Mouse (Mus musculus) testis, adult 2 months (tissue): ENCODE measurements around the gene Map2k1. TPM values are rescaled to one million over a fixed set of nuclear protein-coding genes. Genes with fewer than 3 reads are reported as not detected.
A peak's percentile ranks its signal among the peaks of the same experiment; 100 is the strongest.
"Not testable (repeated sequence)": the region's sequence is repeated elsewhere in the genome, so short reads cannot be mapped to it uniquely, and the experiment has no call there.

Source experiments
- H3K27ac ChIP-seq: fragments of 200-500 bp; 2 replicates; pipeline ENCODE4 v1.5.1; 2012; ENCODE audit warnings: low read depth, low read length; ENCODE audit not compliant: control insufficient read depth, insufficient read depth
- H3K27me3 ChIP-seq: fragments of 200-500 bp; 2 replicates; pipeline ENCODE4 v1.6.1; 2012; ENCODE audit warnings: mild to moderate bottlenecking, low read length, moderate library complexity; ENCODE audit not compliant: control insufficient read depth, insufficient read depth
- H3K36me3 ChIP-seq: fragments of 200-500 bp; 2 replicates; pipeline ENCODE4 v1.6.1; 2012; ENCODE audit warnings: mild to moderate bottlenecking, low read length; ENCODE audit not compliant: control insufficient read depth, insufficient read depth
- H3K4me1 ChIP-seq: fragments of 200-500 bp; 2 replicates; pipeline ENCODE4 v1.6.1; 2012; ENCODE audit warnings: low read length; ENCODE audit not compliant: control insufficient read depth, insufficient read depth
- H3K4me3 ChIP-seq: fragments of 200-500 bp; 2 replicates; pipeline ENCODE4 v1.5.1; 2012; ENCODE audit warnings: low read depth, mild to moderate bottlenecking, low read length, moderate library complexity, mixed read lengths; ENCODE audit not compliant: control insufficient read depth
- CTCF ChIP-seq: fragments of 200-500 bp; IDR thresholded peaks from 2 replicates; pipeline ENCODE4 v1.5.1; 2012; ENCODE audit warnings: low read depth, mild to moderate bottlenecking, inconsistent platforms, low read length, moderate library complexity; ENCODE audit not compliant: control insufficient read depth, insufficient read depth, insufficient replicate concordance
- POLR2A ChIP-seq: fragments of 200-500 bp; IDR thresholded peaks from 2 replicates; pipeline ENCODE4 v1.6.1; 2012; ENCODE audit warnings: low read depth, mild to moderate bottlenecking, inconsistent platforms, low read length, moderate library complexity; ENCODE audit not compliant: control insufficient read depth
- polyA plus RNA-seq: library from polyadenylated mRNA; depleted of rRNA; stranded (reverse); fragments of >200 nt; gene quantifications from 2 replicates; pipeline ENCODE4 v1.2.3, GENCODE M21; 2012

Map2k1 gene
- polyA plus RNA-seq, 1 experiment, result 5.8 TPM

DNA sequence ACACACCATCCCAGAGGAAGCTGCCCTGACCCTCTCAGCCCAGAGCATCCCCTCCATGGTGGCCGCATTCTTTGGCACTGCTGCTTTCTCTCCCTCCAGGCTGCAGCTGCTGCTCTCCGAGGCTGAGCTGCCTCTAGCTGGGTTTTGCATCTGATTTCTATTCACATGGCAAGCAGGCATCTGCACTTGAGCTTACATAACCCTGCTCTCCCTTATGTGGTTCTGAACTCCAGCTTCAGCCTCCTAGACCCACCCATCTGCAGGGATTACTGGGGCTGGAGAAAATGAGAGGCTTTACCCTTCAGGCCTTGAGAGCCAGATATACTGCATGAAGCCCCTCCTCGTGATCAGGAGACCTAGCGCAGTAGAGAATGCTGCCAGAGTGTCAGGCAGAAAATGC lies 57.9 kb downstream of the Map2k1 start:
- H3K4me1 ChIP-seq, result no peaks in the 10 kb centered on the region
- no peaks in the 10 kb centered on the region; the same call in 1 of the 2 replicates for H3K36me3 ChIP-seq
- TF ChIP-seq CTCF, result no peak
- no peak for TF ChIP-seq POLR2A
- no peak overlapping the region for H3K4me3 ChIP-seq
- no peak overlapping the region for H3K27ac ChIP-seq
- H3K27me3 ChIP-seq, result no peaks in the 10 kb centered on the region

DNA sequence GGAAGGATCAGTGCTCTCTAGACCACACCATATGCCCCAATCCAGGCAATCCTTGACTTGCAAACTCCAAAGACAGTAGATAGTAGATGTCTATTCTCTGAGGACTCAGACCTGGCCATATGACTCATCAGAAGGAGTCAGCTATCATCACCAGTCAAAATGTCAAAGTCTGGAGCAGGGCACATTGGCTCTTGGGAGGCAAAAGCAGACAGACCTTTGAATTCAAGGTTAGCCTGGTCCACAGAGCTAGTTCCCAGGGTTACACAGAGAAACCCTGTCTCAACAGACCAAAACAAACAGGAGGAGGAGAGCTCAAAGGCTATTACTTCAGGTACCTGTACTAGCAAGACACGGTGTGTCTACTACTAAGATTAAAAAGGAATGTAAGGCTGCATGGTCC lies 59.6 kb downstream of the Map2k1 start:
- Histone ChIP-seq H3K4me1 (no peaks in the 10 kb centered on the region), H3K27ac (no peak overlapping the region), H3K27me3 (no peaks in the 10 kb centered on the region), H3K4me3 (no peak overlapping the region), H3K36me3 (no peaks in the 10 kb centered on the region; the same call in 1 of the 2 replicates)
- TF ChIP-seq CTCF, result no peak
- TF ChIP-seq POLR2A, result no peak

DNA sequence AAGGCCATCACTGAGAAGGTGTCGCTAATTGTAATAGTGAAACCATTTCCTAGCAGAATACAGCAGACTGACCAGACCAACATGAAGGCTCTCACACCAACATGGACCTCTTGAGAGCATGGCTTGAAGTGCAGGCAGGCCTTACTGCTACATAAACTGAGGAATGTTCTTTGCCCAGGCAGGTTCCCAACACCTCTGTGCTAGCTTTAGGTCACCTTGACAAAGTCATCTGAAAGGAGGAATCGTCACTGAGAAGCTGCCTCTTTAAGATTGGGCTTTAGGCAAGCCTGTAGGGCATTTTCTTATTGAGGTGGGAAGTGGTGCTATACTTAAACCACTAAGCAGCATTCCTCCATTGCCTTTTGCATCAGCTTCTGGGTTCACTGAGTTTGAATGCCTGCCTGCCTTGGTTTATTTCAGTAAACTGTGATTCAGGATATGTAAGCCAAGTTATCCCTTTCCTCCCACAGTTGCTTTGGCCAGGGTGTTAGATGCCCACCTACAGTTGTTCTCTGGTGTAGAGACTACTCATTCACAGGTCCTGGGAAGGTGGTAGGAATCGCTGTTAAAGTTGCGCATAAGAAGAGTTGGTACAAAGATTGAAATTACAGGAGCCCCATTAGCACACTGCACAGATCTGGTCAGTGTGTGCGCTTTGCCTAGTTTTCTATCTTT lies 69.1 kb downstream of the Map2k1 start:
- Histone ChIP-seq H3K27ac (no peak overlapping the region), H3K4me3 (no peak overlapping the region), H3K4me1 (no peaks in the 10 kb centered on the region; the same call in 1 of the 2 replicates), H3K27me3 (no peaks in the 10 kb centered on the region), H3K36me3 (no peaks in the 10 kb centered on the region; the same call in none of the 2 replicates)
- TF ChIP-seq POLR2A, result no peak
- no peak for TF ChIP-seq CTCF

DNA sequence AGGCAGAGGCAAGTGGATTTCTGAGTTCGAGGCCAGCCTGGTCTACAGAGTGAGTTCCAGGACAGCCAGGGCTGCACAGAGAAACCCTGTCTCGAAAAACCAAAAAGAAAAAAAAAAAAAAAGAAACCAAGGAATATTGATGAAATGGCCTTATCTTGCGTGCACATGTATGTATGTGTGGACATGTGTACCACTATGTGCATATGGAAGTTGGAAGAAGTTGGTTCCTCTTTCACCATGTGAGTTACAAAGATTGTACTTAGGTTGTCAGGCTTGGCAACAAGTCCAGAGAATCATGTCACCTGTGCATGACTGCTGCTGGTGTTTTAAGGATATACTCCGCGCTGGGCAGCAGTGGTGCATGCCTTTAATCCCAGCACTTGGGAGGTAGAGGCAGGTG lies 70.1 kb downstream of the Map2k1 start:
- not testable (repeated sequence) for H3K27ac ChIP-seq, H3K4me1 ChIP-seq, H3K4me3 ChIP-seq, H3K27me3 ChIP-seq, H3K36me3 ChIP-seq

DNA sequence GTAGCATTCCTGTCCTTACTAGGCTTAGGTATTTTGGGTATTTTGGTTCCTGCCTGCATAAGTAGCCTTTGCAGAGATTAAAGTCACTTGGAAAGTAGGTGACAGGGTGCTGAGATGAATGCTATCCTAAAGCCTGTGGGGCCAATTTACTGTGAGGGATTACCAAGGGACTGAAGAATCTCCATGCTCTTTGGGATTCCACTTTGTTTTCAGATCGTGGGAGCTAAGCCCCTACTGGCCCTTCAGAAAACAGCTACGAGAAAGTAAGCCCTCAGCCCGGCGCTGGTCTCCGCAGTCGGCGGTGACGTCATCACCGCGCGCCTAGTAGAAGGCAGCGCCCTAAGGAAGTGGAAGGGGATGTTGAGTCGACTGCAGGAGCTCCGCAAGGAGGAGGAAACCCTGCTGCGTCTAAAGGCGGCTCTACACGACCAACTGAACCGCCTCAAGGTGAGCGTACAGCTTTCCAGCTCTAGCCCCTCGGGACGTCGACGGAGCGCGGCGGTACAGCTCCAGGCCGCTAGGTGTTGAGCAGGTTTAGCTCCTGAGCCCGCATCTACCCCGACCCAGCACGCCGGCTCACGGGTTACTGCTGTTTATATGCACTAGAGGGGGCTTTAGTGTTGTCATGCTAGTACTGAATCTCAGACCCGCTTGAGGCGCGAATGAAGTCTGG lies 74.3 kb downstream of the Map2k1 start, which contains the start of gene Snapc5:
Gene Snapc5, plus strand, starts transcription at position 301 of the 673 bp plus-strand sequence.
- Histone ChIP-seq H3K36me3 (no peaks in the 10 kb centered on the region; the same call in 1 of the 2 replicates), H3K27ac (peak within 1 kb of the TSS; percentile 69)

DNA sequence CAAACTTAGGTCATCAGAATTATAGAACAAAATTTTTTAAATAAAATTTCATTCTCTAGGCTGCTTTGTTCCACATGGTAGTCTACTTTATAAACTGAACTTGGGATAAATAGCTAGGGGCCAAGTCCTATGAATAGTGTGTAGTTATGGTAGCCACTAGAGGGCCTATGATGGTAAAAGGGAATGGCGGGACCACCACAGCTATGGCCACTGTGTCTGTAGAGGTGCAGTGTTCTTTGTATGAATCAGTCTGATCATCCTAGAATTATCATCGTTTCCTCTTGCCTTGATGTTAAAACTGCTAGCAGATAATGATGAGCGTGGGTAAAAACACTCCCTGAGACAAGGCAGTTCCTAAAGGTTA lies 74.8 kb downstream of the Map2k1 start:
- Histone ChIP-seq H3K27me3 (no peaks in the 10 kb centered on the region), H3K27ac (no peak overlapping the region), H3K4me3 (no peak overlapping the region), H3K4me1 (peaks cover 2% of the 10 kb centered on the region; the same call in 1 of the 2 replicates), H3K36me3 (no peaks in the 10 kb centered on the region; the same call in 1 of the 2 replicates)
- TF ChIP-seq POLR2A (no peak), CTCF (no peak)

More for the DNA sequence above, 74.3 kb downstream of the Map2k1 start, which contains the start of gene Snapc5:
- H3K4me3 ChIP-seq, result peak within 1 kb of the TSS; percentile 93
- peaks cover 2% of the 10 kb centered on the region; the same call in 1 of the 2 replicates for H3K4me1 ChIP-seq
- H3K27me3 ChIP-seq, result no peaks in the 10 kb centered on the region
- TF ChIP-seq CTCF (peak; percentile 13; the same call in 1 of the 2 replicates), POLR2A (peak; percentile 68)

DNA sequence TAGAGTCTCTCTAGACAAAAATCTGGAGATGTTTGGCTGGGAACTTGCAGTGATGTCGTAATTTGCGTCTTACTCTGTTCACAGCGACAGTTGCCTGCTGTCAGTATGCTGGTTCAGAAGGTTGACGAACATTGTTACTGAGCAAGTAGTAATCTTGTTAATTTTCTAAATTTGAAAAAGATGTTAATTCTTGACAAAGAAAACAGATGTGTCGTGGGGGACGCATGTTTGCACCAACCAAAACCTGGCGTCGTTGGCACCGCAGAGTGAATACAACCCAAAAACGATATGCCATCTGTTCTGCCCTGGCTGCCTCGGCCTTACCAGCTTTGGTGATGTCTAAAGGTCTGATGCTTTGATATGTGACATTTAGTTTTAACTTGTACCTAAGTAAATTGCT lies 78.1 kb downstream of the Map2k1 start:
- peak overlapping the region; percentile 35; the same call in 1 of the 2 replicates for H3K4me3 ChIP-seq
- H3K27ac ChIP-seq, result no peak overlapping the region
- H3K36me3 ChIP-seq, result no peaks in the 10 kb centered on the region
- peaks cover 7% of the 10 kb centered on the region for H3K4me1 ChIP-seq
- no peaks in the 10 kb centered on the region for H3K27me3 ChIP-seq
- TF ChIP-seq POLR2A, result no peak
- TF ChIP-seq CTCF, result no peak
